Mouse (Mus musculus): ENCODE measurements at regions not wholly inside any gene's neighbourhood (a gene's known extent, or its start where the extent isn't known, plus 50 kb on each side); places are given as distances from the start of the nearest gene placed in this dataset.

DNA sequence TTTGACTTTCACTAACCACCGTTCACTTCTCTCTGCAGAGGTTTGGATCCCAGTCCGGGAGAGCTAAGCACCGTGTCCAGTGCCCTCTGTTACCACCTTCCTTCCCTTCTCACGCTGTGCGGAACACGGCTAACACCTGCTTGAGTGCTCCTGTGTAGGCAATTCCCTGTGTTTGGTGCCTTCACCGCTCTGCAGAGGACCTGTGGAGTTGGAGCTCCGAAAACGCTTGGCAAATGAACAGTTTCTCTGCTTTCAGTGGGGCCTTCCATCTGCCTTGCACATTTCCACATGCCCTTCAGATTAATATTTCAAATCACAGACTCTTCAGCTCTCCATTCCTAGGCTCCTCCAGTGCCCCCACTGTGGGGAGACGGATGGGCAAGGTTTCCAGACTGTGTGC, 227.7 kb upstream of the Daam1 start:
- H3K4me3 ChIP-seq = no peak overlapping the region
- H3K4me2 ChIP-seq = no peak overlapping the region
- H3K36me3 ChIP-seq = no peaks in the 10 kb centered on the region
- H3K9ac ChIP-seq = no peak overlapping the region
- no peaks in the 10 kb centered on the region for H3K4me1 ChIP-seq
- H3K27me3 ChIP-seq (replicated peaks) = no peaks in the 10 kb centered on the region
- H3K27ac ChIP-seq = no peak overlapping the region
- WGBS (ENCODE audit: insufficient replicate concordance) = 78% methylated on average over 10 of the region's 10 CpGs
- no peaks in the 10 kb centered on the region for H3K9me3 ChIP-seq (replicated peaks)
- no peak for ATAC-seq

DNA sequence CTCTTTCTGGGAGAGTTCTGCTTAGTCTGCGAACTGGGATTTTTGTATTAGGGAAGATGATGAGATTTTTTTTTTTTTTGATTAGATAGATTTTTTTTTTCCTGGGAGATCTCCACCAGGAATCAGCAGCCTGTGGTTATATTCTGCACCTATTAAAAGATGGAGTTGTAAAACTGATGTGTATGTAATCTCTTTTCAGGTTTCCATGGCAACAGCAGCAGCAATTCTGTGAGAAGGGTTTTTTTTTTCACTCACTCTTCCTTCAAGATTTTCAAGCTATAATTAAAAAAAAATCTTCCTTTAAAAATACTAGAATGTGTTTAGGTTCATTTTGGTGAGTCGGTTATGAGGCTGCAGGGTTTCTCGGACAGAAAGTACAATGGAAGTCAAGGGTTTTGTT, 224.5 kb upstream of the Daam1 start:
- no peak for ATAC-seq
- no peak overlapping the region for H3K4me3 ChIP-seq
- H3K9ac ChIP-seq = no peak overlapping the region
- H3K4me1 ChIP-seq = no peaks in the 10 kb centered on the region
- H3K9me3 ChIP-seq (replicated peaks) = no peaks in the 10 kb centered on the region
- 60% methylated on average over 3 of the region's 3 CpGs for WGBS (ENCODE audit: insufficient replicate concordance)
- no peaks in the 10 kb centered on the region for H3K36me3 ChIP-seq
- H3K4me2 ChIP-seq = no peak overlapping the region
- no peak overlapping the region for H3K27ac ChIP-seq
- H3K27me3 ChIP-seq (replicated peaks) = no peaks in the 10 kb centered on the region

DNA sequence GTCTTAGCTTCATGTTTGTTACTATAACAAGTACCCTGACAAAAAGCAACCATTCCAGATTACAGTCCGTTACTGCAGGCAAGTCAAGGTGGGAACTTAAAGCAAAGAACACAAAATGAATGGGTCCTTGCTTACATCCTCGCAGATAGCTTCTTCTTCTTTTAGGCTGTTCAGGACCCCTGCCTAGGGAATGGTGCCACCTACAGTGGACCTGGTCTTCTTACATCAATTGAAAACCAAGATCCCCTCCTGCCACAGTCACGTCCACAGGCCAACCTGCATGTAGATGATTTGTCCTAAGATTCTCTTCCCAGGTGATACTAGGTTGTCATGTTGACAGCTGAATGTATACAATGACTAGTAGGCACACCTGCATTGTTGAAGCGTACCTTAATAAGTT, 222.9 kb upstream of the Daam1 start:
- no peaks in the 10 kb centered on the region for H3K36me3 ChIP-seq
- no peaks in the 10 kb centered on the region for H3K27me3 ChIP-seq (replicated peaks)
- no peaks in the 10 kb centered on the region for H3K4me1 ChIP-seq
- H3K4me2 ChIP-seq = no peak overlapping the region
- H3K9me3 ChIP-seq (replicated peaks) = no peaks in the 10 kb centered on the region
- H3K9ac ChIP-seq = no peak overlapping the region
- no peak for ATAC-seq
- H3K27ac ChIP-seq = no peak overlapping the region
- H3K4me3 ChIP-seq = no peak overlapping the region
- 70% methylated on average over 4 of the region's 4 CpGs for WGBS (ENCODE audit: insufficient replicate concordance)

DNA sequence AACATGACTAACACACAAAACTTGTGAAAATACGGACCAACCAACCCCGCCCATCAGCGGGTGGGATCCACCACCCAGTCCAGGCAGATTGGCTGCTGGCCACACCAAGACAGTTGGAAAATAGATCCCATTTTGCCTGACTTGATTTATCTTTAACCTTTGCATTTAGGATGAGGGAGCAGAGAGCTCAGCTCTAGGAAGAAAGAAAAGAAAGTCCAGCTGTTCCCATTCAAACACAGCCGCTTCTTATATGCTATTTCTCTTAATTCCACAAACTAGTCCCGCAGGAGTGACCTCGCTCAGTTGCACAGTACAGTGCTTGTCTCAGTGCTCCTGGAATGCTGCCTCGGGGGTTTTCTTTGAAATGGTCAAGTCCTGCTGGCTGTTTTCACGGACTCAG, 217.6 kb upstream of the Daam1 start:
- H3K9ac ChIP-seq = no peak overlapping the region
- H3K36me3 ChIP-seq = no peaks in the 10 kb centered on the region
- no peak overlapping the region for H3K4me2 ChIP-seq
- H3K9me3 ChIP-seq (replicated peaks) = no peaks in the 10 kb centered on the region
- ATAC-seq = no peak
- 73% methylated on average over 8 of the region's 8 CpGs for WGBS (ENCODE audit: insufficient replicate concordance)
- no peaks in the 10 kb centered on the region for H3K27me3 ChIP-seq (replicated peaks)
- no peak overlapping the region for H3K27ac ChIP-seq
- H3K4me3 ChIP-seq = no peak overlapping the region
- H3K4me1 ChIP-seq = no peaks in the 10 kb centered on the region

DNA sequence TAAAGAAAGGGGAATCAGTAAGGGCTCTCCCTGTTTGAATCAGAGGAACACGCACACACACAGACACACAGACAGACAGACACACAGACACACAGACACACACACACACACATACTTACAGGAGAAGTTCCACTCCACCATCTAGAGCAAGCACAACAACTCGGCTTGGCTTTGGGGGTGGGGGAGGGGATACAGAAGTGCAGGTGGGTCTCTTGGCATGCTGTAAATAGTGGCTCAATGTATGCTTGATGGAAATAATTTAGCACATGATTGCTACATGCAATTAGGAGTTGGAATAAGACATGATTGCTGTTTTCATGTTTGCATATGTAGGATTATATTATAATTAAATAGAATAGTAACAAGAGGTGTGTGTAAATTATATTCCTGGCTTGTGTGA, 215.9 kb upstream of the Daam1 start:
- H3K9me3 ChIP-seq (replicated peaks) = no peaks in the 10 kb centered on the region
- no peak overlapping the region for H3K27ac ChIP-seq
- 71% methylated on average over 2 of the region's 2 CpGs for WGBS (ENCODE audit: insufficient replicate concordance)
- no peak overlapping the region for H3K9ac ChIP-seq
- H3K4me2 ChIP-seq = no peak overlapping the region
- no peaks in the 10 kb centered on the region for H3K36me3 ChIP-seq
- H3K27me3 ChIP-seq (replicated peaks) = no peaks in the 10 kb centered on the region
- H3K4me3 ChIP-seq = no peak overlapping the region
- no peaks in the 10 kb centered on the region for H3K4me1 ChIP-seq
- ATAC-seq = no peak

DNA sequence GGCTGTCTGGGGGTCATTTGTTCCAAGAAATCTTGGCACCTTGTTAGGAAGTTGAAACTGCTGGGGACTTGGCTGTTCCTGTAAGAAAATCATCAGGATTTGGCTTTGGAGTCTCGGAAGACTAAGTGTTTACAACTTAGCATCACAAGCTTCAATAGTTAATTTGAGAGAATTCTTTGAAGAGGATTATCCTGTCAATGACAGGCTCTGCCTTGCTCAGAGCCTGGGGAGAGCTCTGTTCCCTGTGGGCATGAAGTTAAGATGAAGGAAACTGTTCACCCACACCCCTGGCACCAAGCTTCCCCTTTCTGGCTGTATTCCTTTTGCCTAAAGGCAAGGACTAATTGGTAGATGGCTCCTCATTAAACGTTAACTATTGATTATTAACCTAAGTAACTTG, 215.5 kb upstream of the Daam1 start:
- H3K4me1 ChIP-seq = no peaks in the 10 kb centered on the region
- H3K9me3 ChIP-seq (replicated peaks) = no peaks in the 10 kb centered on the region
- no peaks in the 10 kb centered on the region for H3K27me3 ChIP-seq (replicated peaks)
- no peak for ATAC-seq
- WGBS (ENCODE audit: insufficient replicate concordance) = 54% methylated on average over 2 of the region's 2 CpGs
- H3K4me3 ChIP-seq = no peak overlapping the region
- H3K36me3 ChIP-seq = no peaks in the 10 kb centered on the region
- no peak overlapping the region for H3K27ac ChIP-seq
- no peak overlapping the region for H3K9ac ChIP-seq
- H3K4me2 ChIP-seq = no peak overlapping the region

DNA sequence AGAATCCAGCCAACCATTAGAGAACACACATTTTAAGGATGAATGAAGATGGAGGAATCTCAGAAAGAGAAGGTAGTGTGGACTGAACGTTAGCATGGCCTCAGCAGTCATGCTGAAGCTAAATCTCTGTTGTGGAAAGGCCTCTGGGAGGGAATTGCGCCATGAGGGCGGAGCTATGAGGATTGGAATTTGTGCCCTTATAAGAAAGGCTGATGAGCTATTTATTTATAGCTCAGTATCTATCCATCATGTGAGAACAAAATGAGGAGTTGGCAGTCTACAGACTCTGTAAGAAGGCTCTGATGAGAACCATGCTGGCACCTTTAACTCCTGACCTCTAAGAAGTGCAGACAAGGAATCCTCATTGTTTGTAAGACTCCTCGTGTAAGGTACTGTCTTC, 214.8 kb upstream of the Daam1 start:
- Histone ChIP-seq H3K4me3 (no peak overlapping the region), H3K27me3 (replicated peaks) (no peaks in the 10 kb centered on the region), H3K9ac (no peak overlapping the region), H3K36me3 (no peaks in the 10 kb centered on the region), H3K4me2 (no peak overlapping the region), H3K4me1 (no peaks in the 10 kb centered on the region), H3K27ac (no peak overlapping the region), H3K9me3 (replicated peaks) (no peaks in the 10 kb centered on the region)
- WGBS (ENCODE audit: insufficient replicate concordance) = 60% methylated on average over 4 of the region's 4 CpGs
- no peak for ATAC-seq

DNA sequence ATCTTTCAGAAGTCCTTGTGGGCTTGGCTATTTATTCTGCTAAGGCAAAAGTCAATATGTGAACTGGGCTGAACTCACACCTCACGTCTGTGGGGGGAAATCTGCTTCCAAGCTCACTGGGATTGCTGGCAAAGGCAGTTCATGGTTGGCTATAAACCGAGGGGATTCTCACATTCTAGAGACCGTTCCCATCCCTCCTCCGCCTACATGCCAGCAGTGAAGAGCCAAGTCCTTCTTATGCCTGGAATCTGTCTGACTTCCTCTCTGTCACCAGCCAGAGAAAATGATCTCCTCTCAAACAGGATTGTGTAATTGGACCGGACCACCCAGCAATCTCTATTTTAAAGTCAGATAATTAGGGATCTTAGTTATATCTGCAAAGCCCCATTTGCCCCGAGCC, 212.4 kb upstream of the Daam1 start:
- WGBS (ENCODE audit: insufficient replicate concordance) = 53% methylated on average over 6 of the region's 6 CpGs

DNA sequence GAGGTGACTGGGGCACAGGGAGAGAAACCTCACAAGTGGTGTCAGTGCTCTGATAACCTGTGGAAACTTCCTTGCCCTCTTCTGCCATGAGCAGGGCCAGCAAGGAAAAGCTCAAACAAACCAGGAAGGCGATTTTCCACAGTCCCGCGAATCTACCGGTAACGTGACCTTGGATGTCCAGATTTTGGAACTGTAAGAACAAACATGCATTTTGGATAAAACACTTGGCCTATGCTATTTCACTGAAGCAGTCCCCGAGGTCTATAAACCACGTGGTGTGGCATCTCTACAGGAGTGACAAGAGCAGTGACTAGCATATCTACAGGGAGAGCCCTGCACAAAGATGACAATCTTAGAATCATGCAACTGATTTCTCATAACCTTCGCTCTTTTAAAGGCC, 211.9 kb upstream of the Daam1 start:
- Histone ChIP-seq H3K27ac (no peak overlapping the region), H3K4me3 (no peak overlapping the region), H3K9me3 (replicated peaks) (no peaks in the 10 kb centered on the region), H3K36me3 (no peaks in the 10 kb centered on the region), H3K4me2 (no peak overlapping the region), H3K27me3 (replicated peaks) (no peaks in the 10 kb centered on the region), H3K4me1 (no peaks in the 10 kb centered on the region), H3K9ac (no peak overlapping the region)
- 66% methylated on average over 8 of the region's 8 CpGs for WGBS (ENCODE audit: insufficient replicate concordance)
- ATAC-seq = no peak

More for the DNA sequence above, 212.4 kb upstream of the Daam1 start:
- no peak overlapping the region for H3K4me2 ChIP-seq
- H3K9me3 ChIP-seq (replicated peaks) = no peaks in the 10 kb centered on the region
- no peaks in the 10 kb centered on the region for H3K27me3 ChIP-seq (replicated peaks)
- H3K9ac ChIP-seq = no peak overlapping the region
- no peaks in the 10 kb centered on the region for H3K4me1 ChIP-seq
- no peak overlapping the region for H3K27ac ChIP-seq
- H3K4me3 ChIP-seq = no peak overlapping the region
- H3K36me3 ChIP-seq = no peaks in the 10 kb centered on the region
- ATAC-seq = no peak

DNA sequence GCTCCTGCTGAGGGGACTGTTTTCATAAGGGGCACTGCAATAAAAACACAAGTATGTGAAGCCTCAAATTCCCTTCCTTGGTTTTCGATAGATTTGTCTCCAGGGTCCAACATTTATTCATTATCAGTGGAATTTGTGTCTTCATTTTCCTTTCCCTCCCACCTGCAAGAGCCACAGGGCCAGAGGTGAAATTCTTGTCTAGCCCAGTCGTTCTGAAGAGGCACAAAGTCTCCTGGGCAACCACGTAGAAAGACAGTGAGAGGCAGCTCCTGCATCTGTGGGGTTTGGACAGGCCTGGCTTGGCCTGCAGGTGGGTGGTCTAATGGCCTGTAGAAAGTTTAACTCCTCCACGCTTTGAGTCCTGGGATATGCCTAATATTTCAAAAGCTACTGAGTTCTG, 211.3 kb upstream of the Daam1 start:
- Histone ChIP-seq H3K36me3 (no peaks in the 10 kb centered on the region), H3K9me3 (replicated peaks) (no peaks in the 10 kb centered on the region), H3K27ac (no peak overlapping the region), H3K27me3 (replicated peaks) (no peaks in the 10 kb centered on the region), H3K4me2 (no peak overlapping the region), H3K4me1 (no peaks in the 10 kb centered on the region), H3K9ac (no peak overlapping the region), H3K4me3 (no peak overlapping the region)
- WGBS (ENCODE audit: insufficient replicate concordance) = 48% methylated on average over 4 of the region's 4 CpGs
- no peak for ATAC-seq

DNA sequence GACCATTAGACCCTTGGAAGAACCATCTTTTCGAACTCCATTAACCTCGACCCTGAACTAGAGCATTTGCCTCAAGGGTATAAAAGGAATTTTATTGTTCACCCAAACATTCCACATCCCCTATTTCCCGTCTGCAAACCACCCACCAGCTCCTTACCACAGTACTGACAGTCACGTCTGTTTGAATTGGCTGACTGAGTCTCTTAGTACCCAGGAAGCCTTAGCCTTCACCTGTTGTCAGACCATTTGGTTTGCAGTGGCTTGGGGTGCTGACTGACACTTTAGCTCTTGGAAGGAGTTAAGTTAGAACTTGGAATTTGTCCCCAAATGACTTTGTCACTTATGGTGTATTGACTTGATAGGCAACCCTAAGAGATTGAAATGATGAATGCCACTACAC, 209.3 kb upstream of the Daam1 start:
- Histone ChIP-seq H3K27ac (no peak overlapping the region), H3K4me1 (no peaks in the 10 kb centered on the region; the same call in 1 of the 2 replicates), H3K27me3 (replicated peaks) (no peaks in the 10 kb centered on the region), H3K36me3 (no peaks in the 10 kb centered on the region), H3K9ac (no peak overlapping the region), H3K9me3 (replicated peaks) (no peaks in the 10 kb centered on the region), H3K4me3 (no peak overlapping the region), H3K4me2 (no peak overlapping the region)
- no peak for ATAC-seq
- WGBS (ENCODE audit: insufficient replicate concordance) = 49% methylated on average over 4 of the region's 4 CpGs

DNA sequence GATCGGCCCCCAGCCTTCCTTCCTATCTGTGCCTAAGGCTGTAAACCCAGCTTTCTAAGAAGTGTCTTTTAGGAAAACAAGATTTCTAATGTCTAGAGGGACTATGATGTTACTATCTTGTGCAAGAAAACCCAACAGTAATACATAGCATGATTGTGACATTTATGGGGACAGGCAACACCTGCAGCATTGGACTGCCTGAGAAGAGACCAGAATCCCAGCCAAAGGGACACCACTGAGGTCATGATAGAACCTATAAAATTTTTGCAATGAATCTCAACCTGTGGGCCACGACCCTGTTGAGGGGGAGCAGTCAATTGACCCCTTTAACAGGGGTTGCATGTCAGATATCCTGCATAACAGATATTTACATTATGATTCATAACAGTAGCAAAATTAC, 208.1 kb upstream of the Daam1 start:
- H3K9me3 ChIP-seq (replicated peaks) = no peaks in the 10 kb centered on the region
- ATAC-seq = no peak
- H3K27ac ChIP-seq = no peak overlapping the region
- no peak overlapping the region for H3K4me3 ChIP-seq
- no peak overlapping the region for H3K4me2 ChIP-seq
- no peaks in the 10 kb centered on the region for H3K27me3 ChIP-seq (replicated peaks)
- no peaks in the 10 kb centered on the region for H3K36me3 ChIP-seq
- no peak overlapping the region for H3K9ac ChIP-seq
- H3K4me1 ChIP-seq = no peaks in the 10 kb centered on the region; the same call in 1 of the 2 replicates
- 48% methylated on average over 2 of the region's 2 CpGs for WGBS (ENCODE audit: insufficient replicate concordance)

DNA sequence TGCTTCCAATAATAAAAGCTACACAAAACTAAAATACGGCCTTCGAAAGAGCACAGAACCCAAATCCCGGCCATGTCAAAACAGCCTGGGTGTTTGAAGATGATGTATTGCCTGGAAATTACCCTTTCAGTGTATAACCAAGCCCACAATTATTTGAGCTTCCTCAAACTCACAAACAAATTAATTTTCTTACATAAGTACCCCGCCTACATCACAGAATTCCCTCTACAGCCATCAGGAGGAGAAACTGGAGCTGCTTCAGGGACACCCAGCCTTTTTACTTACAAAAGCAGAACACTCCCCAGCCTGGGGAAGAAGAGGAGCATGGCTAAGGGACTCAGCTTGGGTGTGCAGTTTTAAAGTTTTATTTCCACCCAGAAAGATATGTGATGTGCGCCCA, 207.6 kb upstream of the Daam1 start:
- Histone ChIP-seq H3K27me3 (replicated peaks) (no peaks in the 10 kb centered on the region), H3K4me3 (no peak overlapping the region), H3K9ac (no peak overlapping the region), H3K36me3 (no peaks in the 10 kb centered on the region), H3K27ac (no peak overlapping the region), H3K9me3 (replicated peaks) (no peaks in the 10 kb centered on the region), H3K4me1 (no peaks in the 10 kb centered on the region; the same call in 1 of the 2 replicates), H3K4me2 (no peak overlapping the region)
- 76% methylated on average over 5 of the region's 5 CpGs for WGBS (ENCODE audit: insufficient replicate concordance)
- ATAC-seq = no peak
